Mouse (Mus musculus): ENCODE measurements around the gene Smcp. TPM values are rescaled to one million over a fixed set of nuclear protein-coding genes. Genes with fewer than 3 reads are reported as not detected.

Smcp gene
- total RNA-seq (2018; cell fraction: chromatin; rRNA removed), result not detected
- total RNA-seq (2018; cell fraction: cytosol; rRNA removed), result not detected
- not detected for total RNA-seq (2018; cell fraction: nucleus; rRNA removed)
- not detected in 3 replicates for polyA plus RNA-seq (2018)

- no peaks in the 10 kb centered on the region for H3K79me2 ChIP-seq (ENCODE audit: inconsistent target)
- H3K4me3 ChIP-seq (ENCODE audit: inconsistent target), result no peak within 1 kb of the TSS
- 76% methylated on average over 1 of the region's 1 CpGs for WGBS (ENCODE audit: missing documents)
- no peaks in the 10 kb centered on the region for H3K36me3 ChIP-seq (ENCODE audit: inconsistent target)
- H3K27ac ChIP-seq, result no peak within 1 kb of the TSS
Measured at GRCm38 (mm10) chr3:92588858-92589257, at the start of gene Smcp. Gene Smcp, minus strand, starts transcription at chr3:92588997.

GRCm38 (mm10) chr3:92638653-92638991 lies 49.8 kb upstream of the Smcp start:
- 79% methylated on average over 3 of the region's 3 CpGs for whole genome bisulfite sequencing (ENCODE audit: missing documents)
- Histone ChIP-seq H3K27ac (no peak overlapping the region), H3K36me3 (ENCODE audit: inconsistent target) (no peaks in the 10 kb centered on the region), H3K4me3 (ENCODE audit: inconsistent target) (no peak overlapping the region), H3K79me2 (ENCODE audit: inconsistent target) (no peaks in the 10 kb centered on the region)

- H3K79me2 ChIP-seq (ENCODE audit: inconsistent target), result no peaks in the 10 kb centered on the region
- WGBS (ENCODE audit: missing documents), result 47% methylated on average over 1 of the region's 1 CpGs
- no peak overlapping the region for H3K27ac ChIP-seq
- H3K36me3 ChIP-seq (ENCODE audit: inconsistent target), result no peaks in the 10 kb centered on the region
- H3K4me3 ChIP-seq (ENCODE audit: inconsistent target), result no peak overlapping the region
Measured at GRCm38 (mm10) chr3:92637745-92638652, 49.2 kb upstream of the Smcp start.

- no peaks in the 10 kb centered on the region for H3K36me3 ChIP-seq (ENCODE audit: inconsistent target)
- WGBS (ENCODE audit: missing documents), result 74% methylated on average over 2 of the region's 2 CpGs
- no peaks in the 10 kb centered on the region for H3K79me2 ChIP-seq (ENCODE audit: inconsistent target)
- no peak within 1 kb of the TSS for H3K4me3 ChIP-seq (ENCODE audit: inconsistent target)
- H3K27ac ChIP-seq, result no peak within 1 kb of the TSS
Measured at GRCm38 (mm10) chr3:92621560-92621959, 32.8 kb upstream of the Smcp start, which contains the start of gene Lce6a. Gene Lce6a, minus strand, starts transcription at chr3:92621660.

GRCm38 (mm10) chr3:92609804-92610203 lies 21.0 kb upstream of the Smcp start:
- no peak overlapping the region for H3K4me3 ChIP-seq (ENCODE audit: inconsistent target)
- no peaks in the 10 kb centered on the region for H3K36me3 ChIP-seq (ENCODE audit: inconsistent target)
- no peak overlapping the region for H3K27ac ChIP-seq
- WGBS (ENCODE audit: missing documents), result 28% methylated on average over 1 of the region's 1 CpGs
- no peaks in the 10 kb centered on the region for H3K79me2 ChIP-seq (ENCODE audit: inconsistent target)

GRCm38 (mm10) chr3:92607392-92607791 lies 18.6 kb upstream of the Smcp start, which contains the start of gene 2210017I01Rik:
Gene 2210017I01Rik, minus strand, starts transcription at chr3:92607492.
- no peak within 1 kb of the TSS for H3K27ac ChIP-seq
- H3K36me3 ChIP-seq (ENCODE audit: inconsistent target), result no peaks in the 10 kb centered on the region
- H3K4me3 ChIP-seq (ENCODE audit: inconsistent target), result no peak within 1 kb of the TSS
- no peaks in the 10 kb centered on the region for H3K79me2 ChIP-seq (ENCODE audit: inconsistent target)

GRCm38 (mm10) chr3:92602169-92602568 lies 13.4 kb upstream of the Smcp start:
- 86% methylated on average over 1 of the region's 1 CpGs for WGBS (ENCODE audit: missing documents)
- no peak overlapping the region for H3K27ac ChIP-seq
- H3K36me3 ChIP-seq (ENCODE audit: inconsistent target), result no peaks in the 10 kb centered on the region
- H3K4me3 ChIP-seq (ENCODE audit: inconsistent target), result no peak overlapping the region
- H3K79me2 ChIP-seq (ENCODE audit: inconsistent target), result no peaks in the 10 kb centered on the region

GRCm38 (mm10) chr3:92600456-92600855 lies 11.7 kb upstream of the Smcp start:
- H3K79me2 ChIP-seq (ENCODE audit: inconsistent target), result no peaks in the 10 kb centered on the region

GRCm38 (mm10) chr3:92599973-92600372 lies 11.2 kb upstream of the Smcp start:
- H3K27ac ChIP-seq, result no peak overlapping the region
- no peaks in the 10 kb centered on the region for H3K36me3 ChIP-seq (ENCODE audit: inconsistent target)
- no peak overlapping the region for H3K4me3 ChIP-seq (ENCODE audit: inconsistent target)

More at GRCm38 (mm10) chr3:92600456-92600855, 11.7 kb upstream of the Smcp start:
- Histone ChIP-seq H3K4me3 (ENCODE audit: inconsistent target) (no peak overlapping the region), H3K27ac (no peak overlapping the region), H3K36me3 (ENCODE audit: inconsistent target) (no peaks in the 10 kb centered on the region)
- WGBS (ENCODE audit: missing documents), result 53% methylated on average over 1 of the region's 1 CpGs

GRCm38 (mm10) chr3:92598429-92598828 lies 9.6 kb upstream of the Smcp start:
- Histone ChIP-seq H3K4me3 (ENCODE audit: inconsistent target) (no peak overlapping the region), H3K27ac (no peak overlapping the region), H3K36me3 (ENCODE audit: inconsistent target) (no peaks in the 10 kb centered on the region), H3K79me2 (ENCODE audit: inconsistent target) (no peaks in the 10 kb centered on the region)
- WGBS (ENCODE audit: missing documents), result 100% methylated on average over 2 of the region's 2 CpGs

More at GRCm38 (mm10) chr3:92599973-92600372, 11.2 kb upstream of the Smcp start:
- H3K79me2 ChIP-seq (ENCODE audit: inconsistent target), result no peaks in the 10 kb centered on the region

- no peak overlapping the region for H3K27ac ChIP-seq
- no peaks in the 10 kb centered on the region for H3K79me2 ChIP-seq (ENCODE audit: inconsistent target)
- H3K4me3 ChIP-seq (ENCODE audit: inconsistent target), result no peak overlapping the region
- no peaks in the 10 kb centered on the region for H3K36me3 ChIP-seq (ENCODE audit: inconsistent target)
- WGBS (ENCODE audit: missing documents), result 85% methylated on average over 3 of the region's 3 CpGs
Measured at GRCm38 (mm10) chr3:92587190-92587589, 1.6 kb downstream of the Smcp start.

GRCm38 (mm10) chr3:92585055-92585454 lies 3.7 kb downstream of the Smcp start:
- no peaks in the 10 kb centered on the region for H3K36me3 ChIP-seq (ENCODE audit: inconsistent target)
- 64% methylated on average over 1 of the region's 1 CpGs for WGBS (ENCODE audit: missing documents)
- H3K27ac ChIP-seq, result no peak overlapping the region
- H3K4me3 ChIP-seq (ENCODE audit: inconsistent target), result no peak overlapping the region
- H3K79me2 ChIP-seq (ENCODE audit: inconsistent target), result no peaks in the 10 kb centered on the region

GRCm38 (mm10) chr3:92583164-92583826 lies 5.5 kb downstream of the Smcp start:
- H3K36me3 ChIP-seq (ENCODE audit: inconsistent target), result no peaks in the 10 kb centered on the region
- no peaks in the 10 kb centered on the region for H3K79me2 ChIP-seq (ENCODE audit: inconsistent target)
- H3K27ac ChIP-seq, result no peak overlapping the region
- no peak overlapping the region for H3K4me3 ChIP-seq (ENCODE audit: inconsistent target)
- WGBS (ENCODE audit: missing documents), result 88% methylated on average over 3 of the region's 3 CpGs

GRCm38 (mm10) chr3:92579508-92579907 lies 9.3 kb downstream of the Smcp start:
- Histone ChIP-seq H3K4me3 (ENCODE audit: inconsistent target) (no peak overlapping the region), H3K27ac (no peak overlapping the region), H3K36me3 (ENCODE audit: inconsistent target) (no peaks in the 10 kb centered on the region), H3K79me2 (ENCODE audit: inconsistent target) (no peaks in the 10 kb centered on the region)
- WGBS (ENCODE audit: missing documents), result no CpG with 5 or more reads among the region's 1 CpGs
